Mouse (Mus musculus): ENCODE results near the gene St3gal5.
A peak's percentile ranks its signal among the peaks of the same experiment; 100 is the strongest.

St3gal5 gene

DNA sequence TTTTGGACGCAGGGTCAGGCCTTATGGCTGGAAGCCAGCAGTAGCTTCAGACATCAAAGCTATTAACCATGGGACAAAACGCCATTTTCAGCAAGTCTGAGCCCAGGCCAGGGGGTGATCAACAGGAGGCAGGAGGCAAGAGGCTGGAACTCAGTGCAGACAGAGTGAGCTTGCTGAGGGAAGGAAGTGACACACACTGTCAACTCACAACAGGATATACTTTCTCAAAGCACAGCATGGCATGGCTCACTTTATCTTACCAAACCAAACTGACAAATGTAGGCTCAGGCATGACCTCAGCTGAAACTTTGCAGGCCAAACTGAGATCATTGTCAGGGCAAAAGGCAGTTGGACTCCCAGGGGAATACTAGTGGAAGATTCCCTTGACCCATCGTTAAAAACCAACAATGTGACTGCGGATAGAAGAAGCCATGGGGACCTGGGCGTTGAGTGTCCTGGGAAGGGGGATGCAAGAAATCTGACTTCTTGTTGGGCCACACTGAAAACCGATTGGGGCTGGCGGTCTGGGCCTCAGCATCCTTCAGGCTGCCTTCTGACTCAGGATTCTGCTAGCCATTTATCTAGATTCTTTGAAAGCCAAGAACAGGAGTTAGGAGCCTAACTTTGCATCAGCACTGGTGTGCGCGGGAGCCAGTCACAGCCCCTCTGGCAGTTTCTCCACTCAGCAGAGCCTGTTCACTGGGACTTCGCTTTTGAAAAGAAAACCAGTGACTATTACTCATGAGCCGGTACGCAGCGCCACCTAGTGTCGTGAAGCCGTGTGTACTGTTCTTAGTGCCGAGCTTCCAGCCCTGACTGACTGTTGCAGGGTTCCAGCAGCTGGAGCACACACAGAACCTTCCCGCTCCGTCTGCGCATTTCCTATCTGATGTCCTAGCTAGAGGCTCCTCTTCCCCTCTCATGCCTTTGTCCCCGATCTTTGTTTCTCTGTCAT lies 67.2 kb downstream of the St3gal5 start:
- DNase-seq: peak; percentile 84

DNA sequence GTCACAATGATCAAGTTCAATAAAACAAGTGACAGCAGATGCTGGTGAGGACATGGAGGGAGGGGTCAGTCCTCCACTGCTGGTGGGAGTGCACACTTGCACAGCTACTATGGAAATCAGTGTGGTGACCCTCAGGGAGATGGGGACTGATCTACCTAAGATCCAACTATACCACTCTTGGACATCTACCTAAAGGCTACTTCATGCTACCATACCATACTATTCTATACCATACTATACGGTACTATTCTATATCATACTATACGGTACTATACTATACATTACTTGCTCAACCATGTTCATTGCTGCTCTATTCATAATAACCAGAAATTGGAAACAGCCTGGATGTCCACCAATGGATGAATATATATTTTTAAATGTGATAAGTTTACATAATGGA lies 68.5 kb downstream of the St3gal5 start:
- DNase-seq: no peak

DNA sequence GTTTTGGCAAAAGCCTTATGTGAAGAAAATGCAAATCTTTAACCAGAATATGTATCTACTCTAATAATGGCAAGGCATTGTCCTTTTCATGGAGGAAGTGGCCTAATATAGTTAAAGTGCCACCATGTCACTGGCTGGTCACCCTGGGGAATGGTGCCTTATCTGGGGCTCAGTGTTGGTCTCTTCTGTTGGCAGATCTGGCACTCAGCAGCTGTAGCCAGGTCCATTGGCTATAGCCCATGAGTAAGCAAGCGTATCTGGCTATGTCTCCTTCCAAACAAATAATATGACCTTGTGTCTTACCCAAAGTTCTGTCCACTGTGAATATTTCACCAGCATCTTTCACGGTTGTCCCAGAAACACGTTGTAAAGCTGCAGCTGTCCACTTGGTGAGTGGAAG lies 74.0 kb downstream of the St3gal5 start:
- DNase-seq: no peak

DNA sequence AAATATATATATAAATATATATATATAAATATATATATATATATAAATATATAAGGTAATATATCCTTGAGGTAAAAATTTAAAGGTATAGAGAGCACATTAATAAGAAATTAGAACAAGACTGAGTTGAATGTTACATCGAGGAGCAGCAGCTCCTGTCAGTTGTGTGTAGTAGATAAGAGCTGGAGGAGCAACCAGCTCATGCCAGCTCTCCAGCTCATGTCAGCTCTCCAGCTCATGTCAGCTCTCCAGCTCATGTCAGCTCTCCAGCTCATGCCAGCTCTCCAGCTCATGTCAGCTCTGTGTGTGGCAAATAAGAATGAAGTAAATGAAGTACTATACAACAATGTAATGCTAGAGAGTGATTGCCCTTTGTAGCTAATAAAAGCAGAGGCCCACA lies 76.0 kb downstream of the St3gal5 start:
- DNase-seq: no peak

DNA sequence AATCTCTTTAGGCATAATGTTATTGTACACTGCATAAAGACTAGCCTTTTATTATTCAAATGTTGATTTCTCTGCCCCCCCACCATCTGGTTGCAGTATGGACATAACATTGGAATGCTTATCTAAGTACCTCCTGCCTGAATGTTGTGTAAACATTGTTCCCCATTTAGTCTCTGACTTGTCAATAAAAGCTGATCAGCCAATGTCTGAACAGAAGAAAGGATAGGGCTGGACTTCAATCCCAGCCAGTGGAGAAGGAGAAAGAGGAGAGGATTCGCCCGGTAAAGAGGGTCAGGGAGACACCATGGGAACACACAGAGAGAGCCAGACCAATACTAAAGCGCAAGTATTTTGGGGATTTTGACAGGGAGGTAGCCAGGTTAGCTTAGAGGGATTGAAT lies 78.0 kb downstream of the St3gal5 start:
- no peak for DNase-seq

DNA sequence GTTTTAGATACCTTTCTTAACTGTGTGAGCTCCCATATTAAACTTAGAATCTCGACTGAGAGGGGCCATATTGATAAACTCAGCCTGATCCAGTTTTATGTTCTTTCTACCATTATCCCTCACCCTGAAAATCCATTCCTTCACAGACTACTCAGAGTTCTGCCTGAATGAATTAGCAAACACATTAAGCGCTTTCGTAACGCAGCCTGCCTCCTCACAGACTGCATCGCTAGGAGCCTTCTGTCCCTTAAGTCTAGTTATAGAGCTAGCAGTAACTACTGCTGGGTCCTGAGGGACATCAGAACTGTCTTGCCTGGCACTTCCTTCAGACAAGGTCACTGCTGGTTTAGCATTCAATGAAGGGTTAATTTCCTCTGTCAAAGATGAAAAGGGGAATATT lies 78.6 kb downstream of the St3gal5 start:
- no peak for DNase-seq

DNA sequence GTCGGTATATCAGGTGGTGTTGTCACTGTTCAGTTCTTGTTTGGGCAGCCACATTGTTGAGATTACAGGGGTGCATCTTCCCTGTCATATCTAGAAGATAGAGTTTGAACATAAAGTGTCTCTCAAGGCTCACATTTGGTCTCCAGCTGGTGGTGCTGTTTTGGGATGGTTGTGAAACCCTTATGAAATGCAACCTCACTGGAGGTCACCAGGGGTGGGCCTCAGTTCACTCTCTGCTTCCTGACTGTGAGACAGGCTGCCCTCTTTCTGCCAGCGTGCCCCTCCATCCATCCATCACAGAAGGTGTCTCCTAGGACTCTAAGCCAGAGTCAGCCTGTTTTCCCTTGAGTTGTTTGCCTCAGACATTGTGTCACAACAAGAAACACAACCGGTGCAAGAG lies 80.0 kb downstream of the St3gal5 start:
- no peak for DNase-seq

DNA sequence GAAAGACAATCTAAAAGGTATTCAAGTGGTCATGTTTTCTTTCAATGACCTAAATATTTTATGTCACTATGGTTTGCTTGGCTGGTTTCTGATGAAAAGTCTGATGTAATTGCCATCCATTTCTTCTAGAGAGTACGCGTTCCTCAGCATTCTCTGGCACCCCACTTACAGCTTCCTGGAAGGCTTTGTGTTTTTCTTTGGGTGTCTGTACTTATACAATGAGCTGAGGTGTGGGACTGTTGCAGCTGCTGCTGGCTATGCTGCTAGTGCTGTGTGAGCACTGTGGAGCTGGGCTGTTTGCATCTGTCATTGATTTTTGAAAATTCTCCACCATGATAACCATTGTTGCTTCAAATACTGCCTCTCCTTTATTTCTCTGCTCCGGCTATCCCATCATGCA lies 81.6 kb downstream of the St3gal5 start:
- DNase-seq: no peak

DNA sequence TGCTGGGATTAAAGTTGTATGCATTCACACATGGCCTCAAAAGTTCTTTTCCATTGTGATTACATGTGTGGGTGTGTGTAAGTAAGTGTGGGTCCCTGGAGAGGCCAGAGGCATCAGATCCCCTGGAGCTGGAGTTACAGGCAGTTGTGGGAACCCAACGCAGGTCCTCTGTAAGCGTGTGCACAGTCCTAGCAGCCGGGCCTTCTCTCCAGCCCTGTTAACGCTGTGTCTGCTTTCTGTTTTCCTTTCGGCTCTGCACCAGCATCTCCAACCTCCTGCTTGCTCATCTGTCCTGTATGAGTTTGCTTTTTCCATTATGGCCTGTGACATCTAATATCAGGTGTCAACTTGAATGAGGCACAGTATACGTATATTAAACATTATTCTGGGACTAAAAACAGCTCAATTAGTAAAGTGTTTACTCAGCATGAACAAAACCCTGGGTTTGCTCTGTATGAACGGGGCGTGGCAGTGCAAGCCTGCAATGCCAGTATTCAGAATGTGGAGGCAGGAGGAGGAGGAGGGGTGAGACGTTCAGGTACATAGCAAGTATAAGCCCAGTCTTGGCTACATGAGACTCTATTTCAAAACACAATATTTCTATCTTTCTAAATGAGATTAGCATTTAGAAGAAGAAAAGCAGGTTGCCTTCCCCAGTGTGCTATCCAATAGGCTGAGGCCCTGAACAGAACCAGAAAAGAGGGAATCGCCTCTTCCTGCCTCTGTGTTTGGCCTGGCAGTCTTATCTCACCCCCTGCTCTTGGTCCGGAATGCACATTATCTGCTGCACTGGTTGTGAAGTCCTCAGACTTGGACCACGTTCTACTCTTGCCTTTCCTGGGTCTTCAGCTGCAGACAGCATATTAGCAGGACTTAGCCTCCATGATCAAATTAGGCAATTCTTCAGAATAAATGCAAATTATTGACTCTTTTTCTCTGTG lies 82.4 kb downstream of the St3gal5 start:
- no peak for DNase-seq

DNA sequence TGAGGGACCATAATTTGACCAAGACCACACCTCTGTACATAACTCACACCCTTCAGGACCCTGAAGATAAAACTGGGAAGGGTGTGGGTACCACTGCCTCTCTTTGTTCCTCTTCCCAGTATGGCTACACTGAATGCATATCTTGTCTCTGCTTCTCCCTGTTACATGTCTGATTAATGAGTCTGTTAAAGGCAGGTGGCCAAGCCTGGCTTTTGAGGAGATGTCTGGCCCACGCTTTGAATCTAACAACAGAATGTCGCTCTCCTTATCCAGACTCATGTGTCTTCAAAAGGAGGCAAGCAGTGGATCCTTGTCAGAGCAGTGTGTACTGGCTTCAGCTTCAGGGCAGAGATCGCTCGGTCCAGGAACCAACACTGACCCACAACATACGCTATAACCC lies 87.2 kb downstream of the St3gal5 start:
- DNase-seq: no peak

DNA sequence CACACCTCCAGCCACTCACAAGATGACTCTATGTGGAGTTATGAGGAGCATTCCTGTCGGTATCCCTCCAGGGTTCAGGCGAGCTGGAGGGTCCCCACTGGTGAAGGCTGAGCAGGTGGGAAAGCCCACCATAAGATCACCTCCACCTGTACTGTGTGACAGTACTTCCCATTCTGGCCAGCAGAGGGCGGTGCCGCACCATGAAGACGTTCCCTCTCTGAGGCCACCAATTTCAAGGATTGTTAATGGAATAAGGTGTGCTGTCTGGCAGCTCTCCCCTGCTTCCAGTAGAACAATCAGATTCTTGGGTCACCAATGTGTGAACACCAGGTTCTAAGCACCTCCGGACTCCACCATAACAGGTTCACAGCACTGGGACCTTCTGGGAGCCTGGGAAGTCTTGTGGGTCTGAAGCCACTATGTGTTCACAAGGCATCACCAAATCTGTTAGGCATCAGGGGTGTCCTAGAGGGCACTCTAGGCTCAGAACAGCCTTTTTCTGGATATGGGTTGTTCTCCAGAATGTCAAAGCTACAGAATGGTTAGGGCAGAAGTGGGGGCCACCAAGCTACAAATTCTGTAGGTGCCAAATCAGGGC lies 88.6 kb downstream of the St3gal5 start:
- DNase-seq: peak; percentile 63

DNA sequence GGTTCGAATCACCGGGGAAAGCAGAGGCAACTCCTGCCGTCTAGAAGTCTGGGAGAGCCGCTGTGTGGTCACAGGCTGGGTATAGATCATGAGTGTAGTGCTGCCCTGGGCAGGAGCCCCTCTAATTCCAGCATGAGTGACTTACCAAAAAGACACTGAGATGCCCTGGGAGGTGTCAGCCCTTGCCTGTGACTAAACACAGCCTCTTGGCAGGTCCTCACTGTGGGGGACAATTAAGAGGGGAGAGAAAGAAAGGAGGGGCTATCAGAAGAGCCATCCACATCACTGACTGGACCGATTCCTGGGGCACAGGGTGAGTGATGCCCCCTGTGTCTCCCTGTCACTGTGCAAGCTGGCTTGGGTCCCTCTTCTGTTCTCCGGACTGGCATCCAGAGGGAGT lies 89.4 kb downstream of the St3gal5 start:
- DNase-seq: no peak

DNA sequence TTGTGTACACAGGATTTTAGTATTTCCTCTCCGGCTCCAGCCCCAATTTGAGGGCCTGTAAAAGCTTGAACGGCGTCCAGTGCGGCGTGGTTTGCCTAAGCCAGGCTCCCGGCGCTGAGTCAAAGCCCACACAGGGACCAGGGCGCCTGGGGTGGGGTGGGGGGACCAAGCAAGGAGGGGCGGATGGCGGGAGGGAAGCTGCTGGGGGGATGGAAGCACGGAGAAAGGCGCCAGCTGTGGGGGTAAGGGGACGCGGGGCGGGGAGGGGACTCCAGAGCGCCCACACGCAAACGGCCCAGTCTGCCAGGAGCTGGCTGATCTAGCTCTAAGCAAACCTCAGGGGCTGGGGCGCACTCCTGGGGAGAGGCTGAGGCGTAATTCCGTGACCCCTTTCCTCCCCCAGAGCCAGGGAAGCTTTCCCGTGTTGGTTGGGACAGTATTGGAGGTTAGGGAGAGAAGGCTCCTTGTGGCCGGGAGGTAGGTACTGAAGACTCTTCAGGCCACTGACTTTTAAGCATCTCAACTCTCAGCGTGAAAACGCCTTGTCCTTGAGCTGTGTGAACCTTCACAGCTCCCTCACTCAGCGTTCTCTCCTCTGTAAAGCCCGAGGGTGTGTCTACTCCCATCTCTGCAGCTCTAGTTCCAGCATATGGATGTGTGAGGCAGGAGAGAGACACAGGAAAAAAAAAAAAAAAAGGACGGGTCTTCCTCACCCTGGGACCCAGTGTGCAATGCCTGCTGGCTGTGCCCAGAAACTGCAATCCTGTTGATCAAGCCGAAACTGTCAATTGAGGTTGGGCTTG lies 91.9 kb downstream of the St3gal5 start:
- DNase-seq: no peak

DNA sequence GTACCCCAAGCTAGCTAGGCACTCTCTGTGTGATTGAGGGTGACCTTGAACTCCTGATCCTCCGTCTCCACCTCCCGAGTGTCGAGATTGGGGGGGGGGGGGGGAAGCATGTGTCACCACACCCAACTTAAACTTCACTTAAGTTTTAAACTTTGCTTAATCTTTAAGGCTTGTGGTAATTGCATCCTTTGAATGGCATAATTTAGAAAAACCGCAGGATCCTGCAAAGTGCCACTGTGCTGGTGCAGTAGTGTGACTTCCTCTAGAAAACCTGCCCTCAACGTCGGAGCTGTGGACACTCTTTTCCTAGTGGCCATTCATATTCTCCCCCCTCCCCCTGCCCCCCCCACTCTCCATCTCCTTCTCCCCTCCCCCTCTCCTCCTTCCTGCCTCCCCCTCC lies 92.7 kb downstream of the St3gal5 start:
- no peak for DNase-seq

DNA sequence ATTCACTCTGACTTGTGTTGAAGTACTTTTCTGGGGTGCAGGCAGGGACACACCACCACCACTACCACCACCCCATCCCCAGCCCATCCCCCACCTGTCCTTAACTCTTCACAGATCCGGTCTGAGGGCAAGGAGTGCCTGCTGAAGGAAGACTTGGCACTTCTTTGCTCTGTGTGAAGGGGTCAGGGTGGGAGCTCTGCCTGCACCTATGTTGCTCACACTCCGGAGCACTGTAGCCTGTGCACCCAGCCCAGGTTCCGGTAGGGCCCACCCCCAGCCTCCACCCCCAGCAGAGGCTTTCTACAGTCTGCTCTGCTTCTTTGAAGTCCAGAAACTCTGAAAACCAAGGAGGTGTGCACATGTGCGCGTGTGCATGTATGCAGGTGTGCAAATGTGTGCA lies 93.2 kb downstream of the St3gal5 start:
- no peak for DNase-seq

DNA sequence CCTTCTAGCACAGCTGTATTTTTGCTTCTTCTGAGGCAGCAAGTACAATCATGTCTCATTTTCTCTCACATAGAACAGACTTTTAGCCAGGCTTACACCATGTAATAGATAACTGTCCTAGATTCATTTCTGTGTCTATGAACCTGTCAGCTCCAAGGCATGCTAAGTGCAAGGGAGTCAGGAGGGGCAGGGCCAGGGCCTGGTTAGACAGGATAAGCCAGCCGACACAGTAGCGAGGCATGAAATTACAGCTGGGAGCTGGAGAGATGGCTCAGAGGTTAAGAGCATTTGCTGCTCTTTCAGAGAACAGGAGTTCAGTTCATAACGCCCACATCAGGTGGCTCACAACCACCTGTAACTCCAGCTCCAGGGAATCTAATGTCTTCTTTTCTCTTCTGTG lies 99.3 kb downstream of the St3gal5 start:
- no peak for DNase-seq

DNA sequence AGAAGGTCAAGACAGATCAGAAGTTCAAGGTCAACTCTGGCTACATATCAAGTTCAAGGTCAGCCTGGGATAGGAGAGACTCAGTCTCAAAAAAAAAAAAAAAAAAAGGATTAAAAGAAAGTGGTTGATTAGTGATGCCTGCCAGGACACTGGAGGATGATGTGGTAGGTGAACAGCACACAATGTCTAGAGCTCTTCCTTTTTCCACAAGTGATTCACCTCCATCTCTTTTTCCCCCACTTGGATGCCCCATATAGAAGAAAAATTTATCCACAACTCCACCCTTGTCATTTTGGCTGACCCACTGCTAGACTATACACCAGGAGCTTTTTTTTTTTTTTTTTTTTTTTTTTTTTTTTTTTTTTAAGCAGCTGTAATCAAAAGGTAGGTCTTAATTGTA lies 100.1 kb downstream of the St3gal5 start:
- DNase-seq: no peak

DNA sequence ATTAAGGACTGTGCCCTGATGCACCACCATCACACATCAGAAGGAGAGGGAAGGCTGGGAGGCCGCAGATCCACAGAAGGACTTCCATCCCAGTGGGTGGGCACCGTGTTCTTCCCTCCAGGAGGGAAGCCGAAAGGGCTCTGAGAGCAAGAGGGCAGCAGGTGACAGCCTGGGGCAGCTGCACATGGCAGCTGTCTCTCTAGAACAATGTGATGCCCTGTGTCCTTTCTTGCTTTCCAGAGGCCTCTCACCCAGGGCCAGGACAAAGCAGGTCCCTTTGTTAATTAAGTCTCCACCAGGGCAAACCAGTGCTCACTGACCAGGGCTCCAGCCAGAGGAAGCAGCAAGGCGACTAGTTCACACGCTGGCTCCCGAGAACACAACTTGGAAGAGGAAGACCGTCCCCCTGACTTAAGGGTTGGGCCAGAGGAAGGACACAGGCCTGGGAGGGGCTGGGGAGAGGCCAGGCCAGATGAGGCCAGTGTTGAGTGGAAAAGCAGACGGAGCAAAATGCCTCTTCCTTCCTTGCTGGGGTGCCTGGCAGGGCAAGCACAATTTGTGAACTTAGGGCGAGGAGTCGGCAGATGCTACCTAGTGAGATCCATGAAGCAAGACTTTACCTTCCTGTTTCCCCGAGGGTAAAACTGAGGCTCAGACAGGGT lies 103.3 kb downstream of the St3gal5 start:
- no peak for DNase-seq

DNA sequence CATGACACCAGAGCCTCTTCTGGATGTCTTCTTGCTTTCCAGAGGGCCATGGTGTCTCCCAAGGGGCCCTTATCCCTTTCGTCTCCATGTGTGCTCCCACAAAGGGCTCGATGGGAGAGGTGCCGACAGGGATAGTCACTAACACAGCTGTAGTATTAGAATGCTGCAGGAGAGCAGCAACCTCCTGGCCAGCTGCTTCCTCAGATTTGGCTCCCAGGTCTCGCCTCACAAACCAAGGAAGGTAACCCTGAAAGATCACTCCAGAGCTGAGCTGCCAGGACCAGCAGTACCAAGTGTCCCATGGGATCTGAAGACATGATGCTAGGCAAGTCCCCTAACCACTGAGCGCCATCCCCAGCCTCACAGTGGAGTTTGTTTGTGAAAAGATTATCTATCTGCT lies 105.3 kb downstream of the St3gal5 start:
- no peak for DNase-seq

DNA sequence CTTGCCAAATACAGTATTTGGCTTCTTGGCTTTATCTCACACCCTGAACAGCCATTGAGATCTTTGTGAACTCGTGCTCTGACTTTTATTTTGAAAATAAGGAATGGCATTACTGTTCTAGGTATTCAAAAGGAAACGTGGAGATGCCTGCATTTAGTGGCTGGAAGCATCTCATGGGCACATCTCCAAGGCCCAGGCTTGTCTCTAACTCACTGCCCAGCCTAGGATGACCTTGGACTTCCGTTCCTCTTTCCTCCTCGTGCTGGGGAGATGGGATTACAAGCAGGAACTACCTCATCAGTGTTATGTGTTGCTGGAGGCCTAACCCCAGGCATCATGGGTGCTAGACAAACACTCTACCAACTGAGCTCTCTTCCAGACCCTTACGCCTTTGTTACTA lies 105.9 kb downstream of the St3gal5 start:
- DNase-seq: no peak
